Mouse (Mus musculus): Measurements from ENCODE around the gene Donson.

- TF ChIP-seq CTCF (IDR thresholded peaks at IDR 0.05; ENCODE audit: low read depth) (0 out of 2 replicates have a peak, but pooled peaks have one; percentile 12), EP300 (optimal IDR thresholded peaks at IDR 0.05) (no peak)
These were observed 28.4 kb upstream of the Donson start for GRCm38 (mm10) chr16:91716927-91717349.

Measured in stomach, postnatal 0 days (tissue).